Mouse (Mus musculus) layer of hippocampus, postnatal 25 days (tissue): ENCODE measurements around the gene Hist1h1t. TPM values are rescaled to one million over a fixed set of nuclear protein-coding genes. Genes with fewer than 3 reads are reported as not detected.
"Not testable (repeated sequence)": the region's sequence is repeated elsewhere in the genome, so short reads cannot be mapped to it uniquely, and the experiment has no call there.

Source experiments
- DNase-seq, 2 experiments: peaks; one replicate each; pipeline ENCODE4 v3.0.0; 2022; ENCODE audit warnings: mixed read lengths in 2 of 2, low spot score in 1 of 2; ENCODE audit errors: extremely low spot score in 1 of 2
- total RNA-seq, 2 experiments: library from RNA; stranded (reverse); gene quantifications; 2 replicates each; pipeline ENCODE4 v1.2.3; 2021

The Hist1h1t gene
- total RNA-seq, result not detected

DNA sequence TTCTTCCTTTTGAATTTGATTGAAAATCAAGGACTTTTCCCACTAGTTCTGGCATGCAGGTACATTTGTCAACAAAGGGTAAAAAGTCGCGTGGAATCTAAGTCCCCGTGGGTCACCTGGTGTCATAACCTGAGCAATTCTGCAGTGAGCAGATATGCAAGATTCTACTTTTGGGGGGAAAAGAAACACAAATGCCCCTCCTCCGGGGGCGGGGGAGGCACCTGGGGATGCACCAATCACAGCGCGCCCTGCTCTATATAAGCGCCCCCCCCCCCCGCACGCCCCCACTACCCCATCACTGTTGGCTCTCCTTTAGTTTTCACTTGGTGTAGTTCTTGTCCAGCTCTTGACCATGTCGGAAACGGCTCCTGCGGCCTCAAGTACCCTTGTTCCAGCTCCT lies at the start of gene Hist1h1t:
Gene Hist1h1t (plus strand): TSS at position 301 of the 400 bp plus-strand sequence.
- no peak for DNase-seq

DNA sequence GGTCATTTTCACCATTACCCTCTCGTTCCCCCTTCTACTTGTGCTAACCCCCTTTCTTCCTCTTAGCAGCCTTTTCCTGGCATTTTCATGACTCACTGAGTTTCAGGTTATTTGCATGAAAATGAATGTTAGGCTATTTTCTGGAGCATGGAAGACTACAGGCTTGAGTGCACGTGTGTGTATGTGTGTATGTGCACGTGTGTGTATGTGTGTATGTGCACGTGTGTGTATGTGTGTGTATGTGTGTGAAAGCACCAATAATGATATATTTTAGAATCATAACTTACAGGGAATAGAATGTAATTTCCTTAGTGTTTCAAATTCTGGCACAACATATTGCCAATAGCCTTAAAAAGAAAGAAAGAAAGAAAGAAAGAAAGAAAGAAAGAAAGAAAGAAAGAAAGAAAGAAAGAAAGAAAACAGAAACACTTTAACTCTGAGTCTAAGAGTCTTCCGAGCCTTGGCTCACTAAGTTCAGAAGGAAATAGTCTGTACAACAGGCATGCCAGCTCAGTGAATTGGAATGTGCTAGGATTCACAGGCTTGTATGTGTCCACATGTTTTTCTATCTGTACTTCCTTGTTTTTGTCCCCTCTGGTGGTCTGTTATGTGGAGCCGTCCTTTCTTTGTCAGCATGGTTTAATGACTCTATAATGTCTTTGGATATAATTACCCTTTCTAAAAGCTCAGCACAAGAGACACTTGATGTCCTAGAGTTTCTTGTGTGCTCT lies 35.8 kb upstream of the Hist1h1t start:
- no peak for DNase-seq

DNA sequence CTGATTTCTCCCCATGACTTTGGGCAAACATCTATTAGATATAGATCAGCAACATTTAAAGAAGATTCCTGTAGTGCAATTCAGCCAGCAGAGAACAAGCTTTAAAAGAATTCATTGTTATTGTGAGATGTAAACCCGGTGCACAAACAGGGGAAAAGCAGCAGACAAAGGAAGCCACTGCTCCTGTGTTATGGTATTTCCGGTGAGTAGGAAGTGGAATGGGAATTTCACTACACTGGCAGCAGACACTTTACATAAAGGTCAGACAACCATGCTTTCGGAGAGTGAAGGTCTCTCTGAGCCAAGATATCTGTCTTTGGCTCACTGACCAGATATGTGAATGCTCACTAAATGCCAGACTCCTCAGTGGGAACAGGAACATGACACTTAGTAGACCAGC lies 33.1 kb upstream of the Hist1h1t start:
- no peak for DNase-seq

DNA sequence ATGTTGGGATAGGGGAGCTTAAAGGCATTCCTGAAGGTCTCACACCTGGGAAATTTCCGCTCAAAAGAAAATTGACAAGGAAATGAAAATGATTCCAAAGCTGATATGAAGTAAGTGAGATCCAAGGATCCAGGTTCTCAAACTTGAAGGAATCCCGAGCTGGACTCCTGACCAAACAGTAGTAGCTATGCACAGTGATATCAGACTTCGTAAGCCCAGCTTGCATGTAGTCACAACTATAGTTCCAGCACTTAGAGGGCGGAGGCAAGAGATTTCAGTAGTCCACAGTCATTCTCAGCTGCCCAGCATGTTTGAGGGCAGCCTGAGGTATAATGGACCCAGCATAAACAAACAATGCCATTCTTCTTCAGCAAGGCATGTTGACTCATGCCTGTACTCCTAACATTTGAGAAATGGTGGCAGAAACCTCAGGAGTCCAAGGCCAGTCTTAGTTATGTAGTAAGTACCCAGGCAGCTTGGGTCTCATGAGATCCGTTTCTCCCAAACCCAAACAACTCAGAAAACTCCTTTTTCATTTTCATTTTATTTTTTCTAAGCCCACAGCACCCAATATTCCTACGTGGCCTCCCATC lies 13.5 kb upstream of the Hist1h1t start:
- no peak for DNase-seq

DNA sequence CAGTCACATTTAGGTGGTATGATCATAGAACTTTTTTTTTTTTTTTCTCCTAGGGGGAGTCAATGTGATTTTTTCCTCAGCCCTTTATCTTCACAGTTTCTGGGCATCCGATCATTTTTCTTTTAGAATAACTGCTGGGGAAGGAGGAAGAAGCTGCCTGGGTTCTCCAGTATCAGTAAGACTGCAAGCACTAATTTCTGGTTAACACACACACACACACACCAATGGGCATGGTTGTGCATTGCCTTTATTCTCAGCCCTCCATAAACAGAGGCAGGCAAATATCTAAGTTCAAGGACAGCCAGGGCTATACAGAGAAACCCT lies 13.0 kb upstream of the Hist1h1t start:
- DNase-seq, result no peak

DNA sequence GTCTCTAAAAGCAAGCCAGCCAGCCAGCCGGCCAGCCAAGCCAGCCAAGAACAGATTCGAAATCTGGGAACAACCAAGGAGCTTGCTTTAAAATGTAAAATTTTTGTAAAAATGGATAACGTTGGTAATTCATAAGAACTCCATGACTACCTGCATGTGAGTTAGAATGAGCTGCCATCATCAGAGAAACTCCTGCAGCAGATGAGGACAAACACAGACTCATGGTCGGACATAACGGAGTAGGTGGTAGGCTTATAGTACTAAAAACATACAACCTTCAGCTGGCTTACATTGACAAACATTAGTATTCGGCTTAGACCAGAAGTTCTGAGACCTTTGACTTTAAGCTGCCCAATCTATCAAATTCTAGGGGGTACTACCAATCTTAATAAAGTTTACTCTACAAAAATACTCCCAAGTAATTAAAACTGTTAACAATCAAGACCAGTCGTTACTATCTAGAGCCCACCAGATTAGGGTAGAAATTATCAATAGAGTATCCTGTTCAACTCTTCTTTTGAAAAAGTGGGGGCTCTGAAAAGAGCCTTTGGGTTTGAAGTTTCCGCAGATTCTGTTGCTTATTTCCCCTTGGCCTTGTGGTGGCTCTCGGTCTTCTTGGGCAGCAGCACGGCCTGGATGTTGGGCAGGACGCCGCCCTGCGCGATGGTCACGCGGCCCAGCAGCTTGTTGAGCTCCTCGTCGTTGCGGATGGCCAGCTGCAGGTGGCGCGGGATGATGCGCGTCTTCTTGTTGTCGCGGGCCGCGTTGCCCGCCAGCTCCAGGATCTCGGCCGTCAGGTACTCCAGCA lies 12.5 kb upstream of the Hist1h1t start:
- DNase-seq, result not testable (repeated sequence)

DNA sequence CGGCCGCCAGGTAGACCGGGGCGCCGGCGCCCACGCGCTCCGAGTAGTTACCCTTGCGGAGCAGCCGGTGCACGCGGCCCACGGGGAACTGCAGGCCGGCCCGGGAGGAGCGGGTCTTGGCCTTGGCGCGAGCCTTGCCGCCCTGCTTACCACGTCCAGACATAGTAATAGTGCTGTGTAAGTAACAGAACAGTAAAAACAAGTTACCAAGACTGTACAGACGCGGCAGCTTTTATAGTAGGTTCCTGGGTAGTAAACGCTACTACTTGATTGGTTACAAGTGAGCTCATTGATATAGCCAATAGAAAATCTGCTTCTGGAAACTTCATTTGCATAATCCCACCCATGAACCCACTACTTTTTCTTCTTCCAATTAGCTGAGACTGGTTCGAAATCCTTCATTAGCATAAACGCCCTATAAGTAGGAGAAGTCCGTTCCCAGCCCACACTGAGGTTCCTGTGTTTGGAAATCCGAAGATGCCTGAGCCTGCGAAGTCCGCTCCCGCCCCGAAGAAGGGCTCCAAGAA lies 11.8 kb upstream of the Hist1h1t start, which contains the start of the genes Hist1h2ac and Hist1h2bc:
Gene Hist1h2ac (minus strand): TSS at position 194 of the 527 bp plus-strand sequence.
Gene Hist1h2bc (plus strand): TSS at position 445 of the 527 bp plus-strand sequence.
- peak; percentile 67 to 68 for DNase-seq

DNA sequence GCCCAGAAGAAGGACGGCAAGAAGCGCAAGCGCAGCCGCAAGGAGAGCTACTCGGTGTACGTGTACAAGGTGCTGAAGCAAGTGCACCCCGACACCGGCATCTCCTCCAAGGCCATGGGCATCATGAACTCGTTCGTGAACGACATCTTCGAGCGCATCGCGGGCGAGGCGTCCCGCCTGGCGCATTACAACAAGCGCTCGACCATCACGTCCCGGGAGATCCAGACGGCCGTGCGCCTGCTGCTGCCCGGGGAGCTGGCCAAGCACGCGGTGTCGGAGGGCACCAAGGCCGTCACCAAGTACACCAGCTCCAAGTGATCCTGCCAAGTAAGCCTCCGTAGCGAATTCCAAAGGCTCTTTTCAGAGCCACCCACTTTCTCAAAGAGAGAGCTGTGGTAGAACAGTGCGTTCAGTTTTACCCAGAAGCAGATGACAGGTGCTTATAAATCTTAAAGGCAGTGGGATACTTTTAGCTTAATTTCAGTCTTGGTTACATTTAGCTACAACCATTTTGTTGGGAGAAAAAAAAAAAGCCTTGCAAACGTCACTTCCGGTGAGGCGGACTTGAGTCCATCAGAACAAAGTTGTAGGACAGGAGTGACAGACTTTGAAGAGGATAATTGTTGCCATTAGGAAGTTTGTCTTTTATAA lies 11.2 kb upstream of the Hist1h1t start:
- DNase-seq, result not testable (repeated sequence)

DNA sequence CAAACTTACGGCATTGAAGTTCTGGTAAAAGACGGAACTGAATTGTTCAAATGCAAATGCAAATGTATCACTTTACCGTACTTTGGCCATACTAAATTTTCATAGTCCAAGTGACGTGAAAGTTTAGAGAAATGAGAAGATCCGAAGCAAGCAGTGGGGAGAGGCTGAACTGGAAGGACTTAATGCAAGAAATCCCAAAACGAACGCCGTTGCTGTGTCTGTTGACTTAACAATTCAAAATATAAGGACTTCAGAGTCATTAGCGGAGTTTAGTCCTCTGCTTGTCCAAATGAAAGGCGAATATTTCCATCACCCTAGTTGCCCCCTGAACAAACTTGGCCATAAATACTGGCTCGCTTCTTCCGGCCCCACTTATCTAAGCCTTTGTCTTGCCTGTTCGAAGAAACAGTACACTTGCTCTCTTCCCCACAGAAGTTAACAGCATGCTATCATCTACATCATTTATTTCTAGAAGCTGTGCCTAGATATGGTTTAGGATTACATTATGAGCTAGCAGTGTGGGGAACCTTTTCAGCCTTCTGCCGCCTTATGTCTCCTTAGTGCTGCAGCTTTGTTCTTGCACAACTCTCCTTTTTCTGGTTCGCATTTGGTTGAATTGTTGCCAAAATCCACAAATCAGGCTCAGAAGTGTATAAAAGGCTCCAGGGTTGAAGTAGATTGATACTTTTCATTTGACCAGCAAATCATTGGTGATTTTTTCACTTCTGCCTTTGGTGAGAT lies 10.3 kb upstream of the Hist1h1t start:
- no peak for DNase-seq

DNA sequence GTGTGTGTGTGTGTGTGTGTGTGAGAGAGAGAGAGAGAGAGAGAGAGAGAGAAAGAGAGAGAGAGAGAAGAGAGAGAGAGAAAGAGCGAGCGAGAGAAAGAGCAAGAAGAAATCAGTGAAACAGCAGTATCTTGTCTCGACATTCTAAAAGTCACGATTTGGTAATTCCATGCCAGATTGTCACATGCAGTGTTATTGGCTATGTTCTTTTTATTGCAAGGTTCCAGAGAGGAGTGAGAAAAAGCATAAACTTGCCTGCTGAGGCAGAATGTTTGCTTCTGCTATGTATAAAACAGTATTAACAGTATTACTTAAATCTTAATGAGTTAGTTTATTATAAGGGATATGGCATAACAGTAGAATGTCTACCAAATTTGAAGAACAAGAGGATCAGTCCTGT lies 9.6 kb upstream of the Hist1h1t start:
- DNase-seq, result no peak

DNA sequence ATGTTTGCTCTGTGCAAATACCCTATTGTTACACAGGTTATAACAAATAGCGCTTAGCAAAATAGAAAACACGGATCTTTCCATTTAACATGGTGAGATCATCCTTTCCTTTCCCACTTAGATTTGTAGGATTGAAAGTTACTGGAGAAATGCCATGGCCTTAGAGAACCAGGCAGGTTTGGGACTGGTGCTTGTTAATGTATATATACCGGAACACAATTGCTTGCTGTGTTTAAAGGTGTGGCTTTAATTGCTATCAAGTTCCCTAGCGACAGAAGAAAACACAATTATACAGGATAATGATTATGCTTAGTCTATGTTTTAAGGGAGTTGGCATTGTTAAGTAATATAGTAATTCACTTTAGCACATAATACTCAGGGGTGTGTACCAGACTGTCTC lies 8.4 kb upstream of the Hist1h1t start:
- DNase-seq, result no peak

DNA sequence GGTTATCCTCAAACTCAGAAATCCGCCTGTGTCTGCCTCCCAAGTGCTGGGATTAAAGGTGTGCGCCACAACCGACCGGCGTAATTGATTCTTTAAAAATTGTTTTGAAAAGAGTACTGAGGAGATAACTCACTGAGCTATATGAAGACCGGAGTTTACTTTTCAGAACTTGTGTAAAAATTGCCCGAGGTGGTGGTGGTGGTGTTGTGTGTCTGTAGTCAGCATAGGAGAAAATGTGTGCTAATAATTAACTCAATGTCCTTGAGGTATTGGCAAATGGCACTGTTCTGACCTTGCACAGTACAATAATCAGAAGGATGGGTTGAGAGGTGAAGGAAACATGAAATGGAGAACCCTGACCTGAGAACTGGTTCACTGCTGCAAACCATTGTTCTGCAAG lies 7.7 kb upstream of the Hist1h1t start:
- no peak for DNase-seq

DNA sequence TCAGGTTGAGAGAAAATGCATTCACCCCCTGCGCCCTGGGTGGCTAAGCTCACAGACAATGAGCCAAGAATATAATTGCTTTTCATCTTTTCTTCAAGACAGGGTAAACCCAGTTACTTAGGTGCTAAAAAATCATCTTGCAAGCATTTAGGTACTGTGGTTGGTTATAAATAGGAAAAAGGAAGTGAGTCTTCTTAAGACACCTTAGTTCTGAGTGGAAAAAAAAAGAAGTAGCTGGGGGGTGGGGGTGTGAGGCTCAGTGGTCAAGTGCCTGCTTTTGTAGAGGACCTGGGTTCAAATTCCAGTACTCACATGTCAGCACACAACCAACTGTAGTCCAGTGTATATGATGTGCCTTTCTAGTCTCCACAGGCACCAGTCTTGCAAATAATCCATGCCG lies 6.7 kb upstream of the Hist1h1t start:
- no peak for DNase-seq

DNA sequence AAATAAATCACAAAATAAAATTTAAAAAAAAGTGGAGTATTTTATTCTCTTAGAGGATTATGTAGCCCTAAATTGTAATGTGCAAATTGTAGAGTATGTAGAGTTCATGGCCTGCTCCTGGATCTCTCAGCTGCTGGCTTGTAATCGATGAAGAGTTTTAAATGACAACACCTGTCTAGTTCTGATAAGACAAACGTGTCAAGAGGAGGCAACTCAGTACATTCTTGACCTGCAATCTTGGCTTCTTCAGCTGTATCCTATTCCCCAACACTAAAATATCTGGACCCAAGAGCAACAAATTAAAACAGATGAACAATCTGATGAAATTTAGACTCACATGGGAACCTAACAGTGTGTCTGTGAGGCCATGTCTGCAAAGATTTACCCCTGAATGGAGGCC lies 6.2 kb upstream of the Hist1h1t start:
- no peak for DNase-seq

DNA sequence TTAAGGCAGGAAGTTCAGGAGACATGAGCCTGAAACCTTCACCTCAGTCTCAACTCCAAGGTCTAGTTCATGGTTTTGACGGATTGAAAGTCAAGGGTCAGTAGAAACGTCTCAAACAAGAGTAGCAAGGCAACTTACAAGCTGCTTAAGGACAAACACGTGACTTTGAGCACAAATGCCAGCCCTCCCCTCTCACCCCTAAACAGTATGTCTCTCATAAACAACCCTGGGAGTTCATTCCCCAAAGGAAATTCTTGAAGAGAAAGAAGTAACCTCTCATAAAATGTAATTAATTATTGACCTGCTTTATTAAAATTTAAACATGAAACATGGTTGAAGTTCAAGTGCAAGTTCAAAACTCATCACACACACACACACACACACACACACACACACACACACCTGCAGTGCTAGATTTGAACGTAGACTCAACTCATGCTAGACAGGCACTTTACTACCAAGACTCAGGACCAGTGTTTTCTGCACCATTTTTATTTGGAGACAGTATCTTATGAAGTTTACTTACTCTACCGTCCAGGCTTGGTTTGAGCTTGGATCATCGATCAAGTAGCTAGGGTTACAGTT lies 1.7 kb upstream of the Hist1h1t start:
- DNase-seq, result no peak

DNA sequence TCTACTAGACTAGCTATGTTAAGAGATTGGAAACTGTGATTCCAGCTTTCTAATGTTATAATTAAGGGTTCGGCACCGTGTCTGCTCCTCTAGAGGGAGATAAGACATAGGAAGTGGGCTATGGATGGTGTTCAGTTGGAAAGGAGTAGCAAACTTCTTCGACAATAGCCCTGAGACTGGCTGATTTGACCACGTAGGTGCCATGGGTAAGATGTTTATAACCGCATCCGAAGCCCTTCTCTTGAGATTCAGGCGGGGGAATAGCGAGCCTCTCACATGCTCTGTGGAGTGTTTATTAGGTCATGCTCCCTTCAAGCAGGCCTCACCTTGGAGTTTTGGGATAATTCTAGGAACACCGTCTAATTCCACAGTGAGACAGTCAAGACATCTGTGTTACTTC lies 658 bp upstream of the Hist1h1t start:
- DNase-seq, result no peak

DNA sequence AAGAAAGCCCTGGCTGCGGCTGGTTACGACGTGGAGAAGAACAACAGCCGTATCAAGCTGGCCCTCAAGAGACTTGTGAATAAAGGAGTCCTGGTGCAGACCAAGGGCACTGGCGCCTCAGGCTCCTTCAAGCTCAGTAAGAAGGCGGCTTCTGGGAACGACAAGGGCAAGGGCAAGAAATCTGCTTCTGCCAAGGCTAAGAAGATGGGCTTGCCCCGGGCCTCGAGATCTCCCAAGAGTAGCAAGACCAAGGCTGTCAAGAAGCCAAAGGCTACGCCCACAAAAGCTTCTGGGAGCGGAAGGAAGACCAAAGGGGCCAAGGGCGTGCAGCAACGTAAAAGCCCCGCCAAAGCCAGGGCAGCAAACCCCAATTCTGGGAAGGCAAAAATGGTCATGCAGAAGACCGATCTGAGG lies 454 bp downstream of the Hist1h1t start:
- DNase-seq, result no peak

DNA sequence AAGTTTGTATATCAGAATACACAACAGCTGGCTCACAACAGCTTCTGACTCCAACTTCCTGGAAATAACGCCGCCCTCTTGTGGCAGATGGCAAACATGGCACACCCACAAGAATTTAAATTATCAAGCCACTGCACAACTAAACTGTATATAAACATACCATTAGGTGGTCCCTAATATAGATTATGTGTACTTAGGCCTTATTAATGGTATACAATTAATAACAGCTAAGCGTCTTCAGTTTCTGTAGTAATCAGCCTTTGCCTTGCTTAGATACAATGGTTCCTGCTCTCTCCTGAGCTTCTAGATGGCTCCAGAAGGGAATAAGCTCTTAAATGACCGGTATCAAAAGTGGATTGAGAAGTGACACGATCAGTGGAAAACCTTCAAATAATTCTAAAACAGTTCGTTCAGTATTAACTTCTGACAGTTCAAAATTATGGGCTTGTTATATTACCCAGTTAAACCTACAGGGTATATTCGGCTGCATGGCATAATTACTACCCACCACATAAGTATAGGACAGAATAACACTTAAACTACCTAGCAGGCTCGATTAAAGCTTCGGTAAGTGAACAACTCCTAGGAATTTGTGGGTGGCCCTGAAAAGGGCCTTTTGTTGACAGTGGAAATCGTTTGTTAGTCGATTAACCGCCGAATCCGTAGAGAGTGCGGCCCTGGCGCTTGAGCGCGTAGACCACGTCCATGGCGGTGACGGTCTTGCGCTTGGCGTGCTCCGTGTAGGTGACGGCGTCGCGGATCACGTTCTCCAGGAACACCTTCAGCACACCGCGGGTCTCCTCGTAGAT lies 2.1 kb downstream of the Hist1h1t start:
- DNase-seq, result peak in 1 of 2 experiments; percentile 52

DNA sequence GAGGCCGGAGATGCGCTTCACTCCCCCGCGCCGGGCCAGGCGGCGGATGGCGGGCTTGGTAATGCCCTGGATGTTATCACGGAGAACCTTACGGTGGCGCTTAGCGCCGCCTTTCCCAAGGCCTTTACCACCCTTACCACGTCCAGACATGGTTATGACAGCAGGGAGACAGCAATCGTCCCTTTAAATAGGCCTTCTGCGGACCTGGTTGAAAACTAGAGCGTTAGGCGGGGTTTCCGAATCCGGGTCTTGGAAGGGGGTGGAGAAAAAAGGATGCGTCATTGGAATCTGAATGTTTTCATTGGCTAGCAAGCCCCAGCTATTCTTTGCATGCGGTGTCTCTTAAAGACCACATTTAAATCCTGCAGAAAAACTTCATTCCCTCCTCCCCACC lies 2.7 kb downstream of the Hist1h1t start, which contains the start of gene Hist1h4c:
Gene Hist1h4c (minus strand): TSS at position 155 of the 394 bp plus-strand sequence.
- DNase-seq, result peak; percentile 98 to 99
